Mouse (Mus musculus): Measurements from ENCODE around the gene Vamp8. TPM values are rescaled to one million over a fixed set of nuclear protein-coding genes. Genes with fewer than 3 reads are reported as not detected.

The Vamp8 gene
- total RNA-seq, 1 experiment from 2014 or later, result 270 TPM

DNA sequence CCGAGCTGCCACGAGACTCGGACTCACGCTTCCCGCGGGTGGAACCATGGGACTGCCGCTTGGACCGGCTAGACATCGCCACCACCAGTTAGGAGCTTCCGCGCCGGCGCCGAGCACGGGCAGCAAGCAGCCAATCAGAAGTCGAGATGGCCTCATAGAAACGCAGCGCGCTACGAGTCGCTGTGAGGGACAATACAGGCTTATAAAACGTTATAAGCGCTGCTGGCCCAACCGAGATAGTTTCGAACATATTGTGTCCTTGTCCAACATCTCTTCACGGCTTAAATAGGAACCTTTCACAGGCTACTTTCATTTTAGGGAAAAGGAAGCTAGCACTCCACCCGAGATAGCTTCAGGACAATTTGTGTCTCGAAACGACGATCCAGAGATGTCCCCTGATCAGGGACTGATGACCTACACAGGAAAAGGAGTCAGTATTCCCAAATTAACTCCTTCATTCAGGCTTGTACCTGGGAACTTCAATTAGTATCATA is 45.4 kb downstream of the Vamp8 start, which contains the start of gene Usp39:
Gene Usp39, minus strand, starts transcription at position 111 of the 494 bp plus-strand sequence.
- ATAC-seq (replicated peaks in 1 of 2; ENCODE audit: insufficient read depth in 1 of 2, low FRiP score in 2 of 2, low TSS enrichment in 1 of 2, low read depth in 1 of 2, poor library complexity in 2 of 2, severe bottlenecking in 2 of 2), result peak; percentile 73 to 79

DNA sequence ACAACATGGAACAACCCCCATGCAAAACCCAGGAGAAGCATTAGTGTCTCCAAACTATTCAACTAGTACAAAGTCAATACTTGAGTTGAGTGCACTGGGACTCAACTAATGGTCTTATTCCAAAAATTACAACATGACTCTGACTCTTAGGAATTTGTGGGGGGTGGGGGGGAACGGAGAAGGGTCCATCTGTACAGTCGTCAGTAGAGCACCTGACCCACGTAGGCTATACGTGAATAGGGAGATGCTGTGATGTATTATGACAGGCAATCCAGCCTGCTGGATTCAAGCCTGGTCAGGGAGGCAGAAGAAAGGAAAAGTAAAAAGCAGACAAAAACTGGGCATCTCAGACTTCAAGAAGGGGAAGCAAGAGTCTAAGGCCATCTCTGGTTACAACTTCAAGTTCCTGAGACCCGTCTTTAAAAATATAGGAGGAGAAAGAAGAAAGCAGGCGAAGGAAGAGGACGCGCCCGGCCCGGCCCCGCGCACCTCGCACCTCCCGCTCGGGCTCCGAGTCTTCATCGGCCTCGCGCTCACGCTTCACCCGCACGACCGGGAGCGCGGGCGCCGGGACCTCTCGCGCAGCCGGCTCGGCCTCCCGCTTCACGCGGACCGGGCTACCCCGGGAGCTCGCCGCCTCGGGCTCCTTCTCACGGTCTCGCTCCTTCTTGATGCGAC is 46.0 kb downstream of the Vamp8 start:
- no peak for ATAC-seq (replicated peaks in 1 of 2; ENCODE audit: insufficient read depth in 1 of 2, low FRiP score in 2 of 2, low TSS enrichment in 1 of 2, low read depth in 1 of 2, poor library complexity in 2 of 2, severe bottlenecking in 2 of 2)

DNA sequence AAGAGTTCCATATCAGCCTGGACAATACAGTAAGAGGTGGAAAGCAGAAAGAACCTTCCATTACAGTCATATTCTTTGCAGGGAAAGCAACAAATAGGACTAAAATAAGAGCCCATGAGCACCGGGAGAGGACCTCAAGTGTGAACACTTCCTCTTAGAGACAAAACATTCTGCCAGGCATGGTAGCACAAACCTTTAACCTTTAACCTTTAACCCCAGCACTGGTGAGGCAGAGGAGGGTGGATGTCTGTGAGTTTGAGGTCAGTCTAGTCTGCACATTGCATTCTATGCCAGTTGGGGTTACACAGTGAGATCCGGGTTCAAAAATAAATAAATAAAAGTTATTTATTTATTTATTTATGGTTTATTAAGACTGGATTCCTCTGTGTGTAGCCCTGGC is 50.0 kb downstream of the Vamp8 start:
- no peak for ATAC-seq (replicated peaks in 1 of 2; ENCODE audit: insufficient read depth in 1 of 2, low FRiP score in 2 of 2, low TSS enrichment in 1 of 2, low read depth in 1 of 2, poor library complexity in 2 of 2, severe bottlenecking in 2 of 2)

Other genes starting within 250 kb of the Vamp8 start
- gene Atoh8, start 155.1 kb downstream of the Vamp8 start, total RNA-seq (2017), result not detected in 2 replicates
- gene Sftpb, start 86.1 kb downstream of the Vamp8 start, total RNA-seq (2017), result not detected in 2 replicates
- 66.7 and 82.2 TPM in 2 replicates for gene Usp39, start 45.5 kb downstream of the Vamp8 start, total RNA-seq (2017)
- 23.4 and 24.6 TPM in 2 replicates for gene 0610030E20Rik, start 43.4 kb downstream of the Vamp8 start, total RNA-seq (2017)
- gene Tmem150a, start 35.3 kb downstream of the Vamp8 start, total RNA-seq (2017), result 1.1 and 1.2 TPM in 2 replicates
- gene Rnf181, start 23.7 kb downstream of the Vamp8 start, total RNA-seq (2017), result 55.9 and 56.8 TPM in 2 replicates
- gene Vamp5, start 10.2 kb downstream of the Vamp8 start, total RNA-seq (2017), result 57.2 and 59.8 TPM in 2 replicates
- 9.4 and 9.8 TPM in 2 replicates for gene Ggcx, start 23.6 kb upstream of the Vamp8 start, total RNA-seq (2017)
- gene Mat2a, start 48.9 kb upstream of the Vamp8 start, total RNA-seq (2017), result 168 and 256 TPM in 2 replicates
- not detected in 2 replicates for gene Sh2d6, start 131.0 kb upstream of the Vamp8 start, total RNA-seq (2017)
- 61.1 and 113 TPM in 2 replicates for gene Capg, start 153.7 kb upstream of the Vamp8 start, total RNA-seq (2017)
- 7.6 and 9.8 TPM in 2 replicates for gene Elmod3, start 207.7 kb upstream of the Vamp8 start, total RNA-seq (2017)
- 12.4 and 17.1 TPM in 2 replicates for gene Retsat, start 207.8 kb upstream of the Vamp8 start, total RNA-seq (2017)
- 93.9 and 95.8 TPM in 2 replicates for gene Tgoln1, start 226.3 kb upstream of the Vamp8 start, total RNA-seq (2017)

Data from hematopoietic stem cell, adult 5-6 weeks (primary cell).